Mouse (Mus musculus) embryonic facial prominence, embryonic 10.5 days (tissue): Measurements from ENCODE around the gene 1700016D06Rik. TPM values are rescaled to one million over a fixed set of nuclear protein-coding genes. Genes with fewer than 3 reads are reported as not detected.

Experiments
- DNase-seq: peaks from one replicate; pipeline ENCODE4 v3.0.0-alpha.2; 2017; ENCODE audit warnings: low spot score
- H3K27ac ChIP-seq: fragments of 300-500 bp; sonication (generic); replicated peaks from 2 replicates; pipeline ENCODE4 v1.5.1; 2016; ENCODE audit warnings: mild to moderate bottlenecking
- H3K27me3 ChIP-seq: fragments of 300-500 bp; sonication (generic); replicated peaks from 2 replicates; pipeline ENCODE4 v1.6.1; 2016; ENCODE audit warnings: low read depth, mild to moderate bottlenecking; ENCODE audit not compliant: poor library complexity, severe bottlenecking
- H3K36me3 ChIP-seq: fragments of 300-500 bp; sonication (generic); replicated peaks from 2 replicates; pipeline ENCODE4 v1.6.1; 2016; ENCODE audit warnings: mild to moderate bottlenecking, moderate library complexity
- H3K4me1 ChIP-seq: fragments of 300-500 bp; sonication (generic); 2 replicates; pipeline ENCODE4 v1.6.1; 2016
- H3K4me3 ChIP-seq: fragments of 300-500 bp; sonication (generic); 2 replicates; pipeline ENCODE4 v1.5.1; 2016; ENCODE audit warnings: mild to moderate bottlenecking, moderate library complexity
- H3K9me3 ChIP-seq: fragments of 300-500 bp; sonication (generic); 2 replicates; pipeline ENCODE4 v1.6.1; 2016; ENCODE audit warnings: mild to moderate bottlenecking
- WGBS: fragments of 180-500 bp; shearing (Covaris S2); methylation state at CpG from one replicate; pipeline ENCODE4 v1.1.7; 2016; 5-methylcytosine and 5-hydroxymethylcytosine counted together
- polyA plus RNA-seq: library from polyadenylated mRNA; unstranded; fragments of >200 nt; fragmentation: Nextera tagmentation; extraction: Ambion mirVana; gene quantifications from 2 replicates; pipeline ENCODE4 v1.2.1, GENCODE M21; 2016

The 1700016D06Rik gene
- polyA plus RNA-seq, result 0.11 TPM in 1 of 2 replicates, not detected in the other

GRCm38 (mm10) chr8:11701033-11701362 lies at the start of gene 1700016D06Rik:
Gene 1700016D06Rik (minus strand): TSS chr8:11701063.
- Histone ChIP-seq H3K4me3 (peak within 1 kb of the TSS; percentile 43), H3K27ac (no peak within 1 kb of the TSS; the same call in 1 of the 2 replicates), H3K4me1 (peaks cover 12% of the 10 kb centered on the region), H3K27me3 (peaks cover 17% of the 10 kb centered on the region), H3K36me3 (no peaks in the 10 kb centered on the region), H3K9me3 (0 out of 2 replicates have a peak, but pooled peaks cover 3% of the 10 kb centered on the region)
- no peak for DNase-seq
- WGBS, result 68% methylated on average over 6 of the region's 6 CpGs

DNA sequence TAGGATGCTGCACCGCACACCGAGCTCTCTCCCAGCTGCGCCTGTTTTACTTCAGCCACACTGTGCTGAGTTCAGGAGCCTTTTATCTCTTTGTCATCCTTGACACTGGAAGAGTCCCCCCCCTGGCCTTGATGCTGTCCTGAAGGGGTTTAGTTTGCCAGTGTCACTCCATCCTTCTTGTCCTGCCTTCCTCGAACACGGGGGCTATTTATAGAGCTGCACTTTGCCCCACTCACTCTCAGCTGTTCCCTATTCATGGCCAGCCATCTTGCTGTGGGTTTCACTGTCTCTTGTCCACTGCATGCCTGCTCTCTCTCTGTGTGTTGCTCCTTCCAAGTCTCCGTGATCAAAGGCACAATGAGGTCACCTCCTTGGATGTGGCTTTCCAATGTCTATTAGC lies 48.6 kb upstream of the 1700016D06Rik start:
- Histone ChIP-seq H3K27me3 (no peaks in the 10 kb centered on the region), H3K4me1 (peaks cover 17% of the 10 kb centered on the region), H3K4me3 (no peak overlapping the region), H3K9me3 (no peaks in the 10 kb centered on the region), H3K36me3 (no peaks in the 10 kb centered on the region), H3K27ac (no peak overlapping the region)
- no peak for DNase-seq
- 77% methylated on average over 6 of the region's 6 CpGs for WGBS

GRCm38 (mm10) chr8:11746850-11747600 lies 46.2 kb upstream of the 1700016D06Rik start:
- peaks cover 22% of the 10 kb centered on the region for H3K4me1 ChIP-seq
- no peak for DNase-seq
- H3K4me3 ChIP-seq, result no peak overlapping the region
- H3K27ac ChIP-seq, result 0 out of 2 replicates have a peak overlapping the region, but pooled peaks have one; percentile 14
- no peaks in the 10 kb centered on the region for H3K9me3 ChIP-seq
- no peaks in the 10 kb centered on the region for H3K36me3 ChIP-seq
- H3K27me3 ChIP-seq, result no peaks in the 10 kb centered on the region
- WGBS, result 79% methylated on average over 11 of the region's 11 CpGs

- WGBS, result 79% methylated on average over 10 of the region's 10 CpGs
- DNase-seq, result no peak
- Histone ChIP-seq H3K27ac (no peak overlapping the region), H3K27me3 (no peaks in the 10 kb centered on the region), H3K4me1 (peaks cover 22% of the 10 kb centered on the region), H3K9me3 (no peaks in the 10 kb centered on the region), H3K4me3 (no peak overlapping the region), H3K36me3 (peaks cover 22% of the 10 kb centered on the region)
Observed at GRCm38 (mm10) chr8:11743580-11743979, 42.7 kb upstream of the 1700016D06Rik start.

- H3K4me1 ChIP-seq, result peaks cover 5% of the 10 kb centered on the region; the same call in 1 of the 2 replicates
- no peaks in the 10 kb centered on the region for H3K27me3 ChIP-seq
- DNase-seq, result no peak
- H3K4me3 ChIP-seq, result no peak overlapping the region
- no peak overlapping the region for H3K27ac ChIP-seq
- no peaks in the 10 kb centered on the region for H3K9me3 ChIP-seq
- 88% methylated on average over 2 of the region's 2 CpGs for WGBS
- peaks cover 42% of the 10 kb centered on the region for H3K36me3 ChIP-seq
Observed at GRCm38 (mm10) chr8:11740857-11741256, 40.0 kb upstream of the 1700016D06Rik start.

- 85% methylated on average over 5 of the region's 5 CpGs for WGBS
- no peaks in the 10 kb centered on the region for H3K27me3 ChIP-seq
- peaks cover 13% of the 10 kb centered on the region for H3K4me1 ChIP-seq
- no peaks in the 10 kb centered on the region for H3K9me3 ChIP-seq
- no peak for DNase-seq
- peaks cover 59% of the 10 kb centered on the region for H3K36me3 ChIP-seq
- H3K4me3 ChIP-seq, result no peak overlapping the region
- H3K27ac ChIP-seq, result no peak overlapping the region
Observed at GRCm38 (mm10) chr8:11739082-11739481, 38.2 kb upstream of the 1700016D06Rik start.

GRCm38 (mm10) chr8:11737096-11737495 lies 36.2 kb upstream of the 1700016D06Rik start:
- peaks cover 62% of the 10 kb centered on the region for H3K36me3 ChIP-seq
- peaks cover 8% of the 10 kb centered on the region; the same call in 1 of the 2 replicates for H3K4me1 ChIP-seq
- H3K27me3 ChIP-seq, result no peaks in the 10 kb centered on the region
- no peak overlapping the region for H3K4me3 ChIP-seq
- WGBS, result 85% methylated on average over 6 of the region's 6 CpGs
- no peak for DNase-seq
- H3K9me3 ChIP-seq, result no peaks in the 10 kb centered on the region
- H3K27ac ChIP-seq, result no peak overlapping the region

DNA sequence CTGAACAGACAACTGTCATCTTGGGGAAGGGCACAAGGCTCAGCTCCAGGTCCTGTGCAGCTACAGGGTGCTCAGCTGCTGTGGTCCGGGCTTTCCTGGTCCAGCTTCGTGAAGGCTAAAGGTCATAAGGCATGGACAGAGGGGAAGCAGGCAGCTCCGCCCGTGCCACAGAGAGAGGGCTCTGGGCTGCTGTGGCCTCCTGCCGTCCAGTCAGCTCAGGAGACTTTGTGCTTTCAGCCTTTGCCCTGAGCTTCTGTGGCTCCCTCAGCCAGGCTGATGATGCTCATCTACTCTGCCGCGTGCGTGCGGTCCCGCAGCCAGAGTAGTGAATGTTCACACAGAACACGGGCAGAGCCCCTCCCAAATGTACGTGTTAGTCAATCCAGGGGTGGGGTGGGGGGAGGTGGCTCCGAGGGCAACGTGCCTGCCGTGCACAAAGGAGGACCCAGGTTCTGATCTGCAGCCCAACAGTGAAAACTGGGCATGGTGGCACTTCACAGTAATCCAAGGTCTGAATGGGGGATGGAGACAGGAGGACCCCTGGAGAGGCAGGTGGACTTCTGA lies 34.9 kb upstream of the 1700016D06Rik start:
- H3K36me3 ChIP-seq, result peaks cover 59% of the 10 kb centered on the region
- no peak for DNase-seq
- 81% methylated on average over 15 of the region's 15 CpGs for WGBS
- H3K27ac ChIP-seq, result no peak overlapping the region
- H3K27me3 ChIP-seq, result 0 out of 2 replicates have a peak, but pooled peaks cover 6% of the 10 kb centered on the region
- no peak overlapping the region for H3K4me3 ChIP-seq
- H3K9me3 ChIP-seq, result no peaks in the 10 kb centered on the region
- peaks cover 17% of the 10 kb centered on the region for H3K4me1 ChIP-seq

GRCm38 (mm10) chr8:11730271-11730940 lies 29.5 kb upstream of the 1700016D06Rik start:
- no peaks in the 10 kb centered on the region for H3K9me3 ChIP-seq
- H3K27me3 ChIP-seq, result peaks cover 56% of the 10 kb centered on the region
- 43% methylated on average over 12 of the region's 12 CpGs for WGBS
- H3K36me3 ChIP-seq, result peaks cover 16% of the 10 kb centered on the region
- peak overlapping the region; percentile 95 for H3K27ac ChIP-seq
- H3K4me1 ChIP-seq, result peaks cover 50% of the 10 kb centered on the region
- peak overlapping the region; percentile 77 for H3K4me3 ChIP-seq
- peak; percentile 60 for DNase-seq

GRCm38 (mm10) chr8:11728482-11729295 lies 27.8 kb upstream of the 1700016D06Rik start:
- WGBS, result under 1% methylated on average over 61 of the region's 61 CpGs

DNA sequence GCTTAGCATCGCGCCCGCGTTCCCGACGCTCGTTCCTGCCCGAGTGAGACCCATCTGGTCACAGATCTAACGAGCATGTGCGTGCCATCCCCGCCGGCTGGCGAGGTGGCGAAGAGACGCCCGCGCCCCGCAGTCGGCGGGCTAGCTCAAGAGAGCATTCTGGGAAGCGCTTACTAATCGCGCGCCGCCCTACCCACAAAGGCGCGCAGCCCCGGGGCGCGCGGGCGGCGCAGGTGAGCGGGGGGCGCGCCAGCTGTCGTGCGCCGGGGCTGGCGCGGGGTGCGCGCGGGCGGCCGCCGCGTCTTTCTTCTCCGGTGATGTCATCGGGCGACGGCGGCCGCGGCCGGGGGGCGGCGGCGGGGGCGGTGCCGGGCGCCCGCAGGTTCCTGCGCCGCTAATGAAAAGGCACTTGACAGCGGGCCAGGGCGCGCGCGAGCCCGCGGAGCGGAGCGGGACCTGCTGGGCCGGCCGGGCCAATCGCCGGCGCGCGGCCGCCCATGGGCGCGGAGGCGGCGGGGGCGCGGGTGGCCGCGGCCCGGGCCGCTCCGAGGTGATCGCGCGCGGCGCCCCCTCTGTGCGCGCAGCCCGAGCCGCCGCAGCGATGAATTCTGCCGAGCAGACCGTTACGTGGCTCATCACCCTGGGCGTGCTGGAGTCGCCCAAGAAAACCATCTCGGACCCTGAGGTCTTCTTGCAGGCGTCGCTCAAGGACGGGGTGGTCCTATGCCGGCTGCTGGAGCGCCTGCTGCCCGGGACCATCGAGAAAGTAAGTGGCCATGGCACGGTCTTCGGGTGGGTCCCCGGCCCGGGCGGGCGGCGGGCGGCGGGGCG lies 27.0 kb upstream of the 1700016D06Rik start, which contains the start of gene Arhgef7:
Gene Arhgef7 (plus strand): TSS at position 71 of the 831 bp plus-strand sequence.
- WGBS, result under 1% methylated on average over 127 of the region's 127 CpGs
- Histone ChIP-seq H3K4me1 (peaks cover 42% of the 10 kb centered on the region), H3K27ac (peak within 1 kb of the TSS; percentile 95), H3K4me3 (peak within 1 kb of the TSS; percentile 77), H3K9me3 (no peaks in the 10 kb centered on the region), H3K27me3 (peaks cover 79% of the 10 kb centered on the region), H3K36me3 (no peaks in the 10 kb centered on the region; the same call in 1 of the 2 replicates)
- DNase-seq, result peak; percentile 83

More at GRCm38 (mm10) chr8:11728482-11729295, 27.8 kb upstream of the 1700016D06Rik start:
- DNase-seq, result peak; percentile 74
- Histone ChIP-seq H3K36me3 (no peaks in the 10 kb centered on the region; the same call in 1 of the 2 replicates), H3K9me3 (no peaks in the 10 kb centered on the region), H3K4me3 (peak overlapping the region; percentile 77), H3K27me3 (peaks cover 72% of the 10 kb centered on the region), H3K4me1 (peaks cover 42% of the 10 kb centered on the region), H3K27ac (peak overlapping the region; percentile 95)
